Mouse (Mus musculus) layer of hippocampus, adult 8-10 months (tissue): ENCODE measurements around the gene Gm12394. TPM values are rescaled to one million over a fixed set of nuclear protein-coding genes. Genes with fewer than 3 reads are reported as not detected.
"Not testable (repeated sequence)": the region's sequence is repeated elsewhere in the genome, so short reads cannot be mapped to it uniquely, and the experiment has no call there.

Experiments
- DNase-seq, 2 experiments: peaks; one replicate each; pipeline ENCODE4 v3.0.0; 2022; ENCODE audit warnings: low spot score in 2 of 2
- total RNA-seq, 4 experiments: library from RNA; stranded (reverse); gene quantifications; 2 replicates each; pipeline ENCODE4 v1.2.4; 2022

Gene Gm12394
- total RNA-seq, 4 experiments from 2014 or later: 0.91 to 1.2 (median 1.1) TPM

GRCm38 (mm10) chr4:42863487-42863886, 6.9 kb upstream of the Gm12394 start:
- not testable (repeated sequence) for DNase-seq

GRCm38 (mm10) chr4:42860483-42860882, 3.9 kb upstream of the Gm12394 start:
- not testable (repeated sequence) for DNase-seq

GRCm38 (mm10) chr4:42853788-42854187, 2.8 kb downstream of the Gm12394 start, which contains the start of gene Fam205a1:
Fam205a1 (minus strand) TSS chr4:42853888.
- not testable (repeated sequence) for DNase-seq

- not testable (repeated sequence) for DNase-seq
Observed at GRCm38 (mm10) chr4:42773893-42774292, 82.7 kb downstream of the Gm12394 start, which contains the start of gene Ccl21a. Ccl21a (minus strand) TSS chr4:42773993.

- not testable (repeated sequence) for DNase-seq
Observed at GRCm38 (mm10) chr4:42756477-42756876, 100.1 kb downstream of the Gm12394 start, which contains the start of gene Ccl19. Ccl19 (minus strand) TSS chr4:42756577.

- not testable (repeated sequence) for DNase-seq
Observed at GRCm38 (mm10) chr4:42735245-42735644, 121.3 kb downstream of the Gm12394 start, which contains the start of gene 4930578G10Rik. 4930578G10Rik (plus strand) TSS chr4:42735545.

Other genes with a start within 250 kb of the Gm12394 start
- not detected for gene Gm10591, start 244.6 kb downstream of the Gm12394 start, total RNA-seq
- gene Gm2564, start 227.1 kb downstream of the Gm12394 start, total RNA-seq: 10 to 100 TPM; 10.1 to 14.7 (median 12.6) TPM
- gene Ccl27b, start 201.5 kb downstream of the Gm12394 start, total RNA-seq: 1 to 10 TPM in 1 of 4 experiments, not detected in 3; 1.8 TPM
- not detected for gene Il11ra2, start 194.9 kb downstream of the Gm12394 start, total RNA-seq
- gene 4930578G10Rik, start 121.2 kb downstream of the Gm12394 start, total RNA-seq: 1 to 10 TPM in 2 of 4 experiments, under 1 TPM in 2; 0.77 to 1.9 (median 1.00) TPM
- gene Ccl19, start 100.2 kb downstream of the Gm12394 start, total RNA-seq: 1 to 10 TPM in 2 of 4 experiments, not detected in 2; 1.3 TPM
- gene Ccl21a, start 82.8 kb downstream of the Gm12394 start, total RNA-seq: not detected
- gene Fam205a1, start 2.9 kb downstream of the Gm12394 start, total RNA-seq: not detected
- under 1 TPM in 2 of 4 experiments, not detected in 2; 0.50 to 0.52 TPM for gene Fam205c, start 17.5 kb upstream of the Gm12394 start, total RNA-seq
- gene Phf24, start 59.9 kb upstream of the Gm12394 start, total RNA-seq: 100 to 1,000 TPM; 148 to 179 (median 158) TPM
- 100 to 1,000 TPM; 162 to 202 (median 187) TPM for gene Dnajb5, start 93.0 kb upstream of the Gm12394 start, total RNA-seq
- not detected for gene 1700022I11Rik, start 112.8 kb upstream of the Gm12394 start, total RNA-seq
- gene Vcp, start 143.7 kb upstream of the Gm12394 start, total RNA-seq: 100 to 1,000 TPM; 174 to 191 (median 185) TPM
- gene Fancg, start 153.7 kb upstream of the Gm12394 start, total RNA-seq: 10 to 100 TPM; 14.0 to 17.1 (median 15.5) TPM
- gene Pigo, start 169.0 kb upstream of the Gm12394 start, total RNA-seq: 10 to 100 TPM; 24.1 to 37.2 (median 28.9) TPM
- gene Stoml2, start 174.9 kb upstream of the Gm12394 start, total RNA-seq: 100 to 1,000 TPM in 2 of 4 experiments, 10 to 100 TPM in 2; 97.9 to 106 (median 100) TPM
- 10 to 100 TPM; 39.8 to 46.0 (median 42.9) TPM for gene Fam214b, start 189.4 kb upstream of the Gm12394 start, total RNA-seq
- 10 to 100 TPM; 38.3 to 56.8 (median 44.9) TPM for gene Unc13b, start 202.2 kb upstream of the Gm12394 start, total RNA-seq